Mouse (Mus musculus): ENCODE measurements around the gene Wdr93.

- TF ChIP-seq POLR2A (IDR thresholded peaks at IDR 0.05; ENCODE audit: extremely low read depth, insufficient read depth, low read length) = no peak
- TF ChIP-seq CTCF (IDR thresholded peaks at IDR 0.05; ENCODE audit: extremely low read depth, insufficient read depth, low read length) = no peak
Measured at GRCm38 (mm10) chr7:79808561-79808960, 65.6 kb downstream of the Wdr93 start.

Measured in cortical plate, adult 2 months (tissue).